Mouse (Mus musculus) liver, embryonic 16.5 days (tissue): ENCODE measurements around the gene Polk. TPM values are rescaled to one million over a fixed set of nuclear protein-coding genes. Genes with fewer than 3 reads are reported as not detected.
A peak's percentile ranks its signal among the peaks of the same experiment; 100 is the strongest.

ENCODE experiments used
- ATAC-seq: fragments of 200-750 bp; cut with Nextera tagmentation; 2 replicates; pipeline ENCODE4 v1.8.0; 2017; ENCODE audit warnings: low read depth, mild to moderate bottlenecking, moderate number of reproducible peaks, moderate library complexity
- H3K27ac ChIP-seq: fragments of 300-500 bp; sonication (generic); 2 replicates; pipeline ENCODE4 v1.5.1; 2014; ENCODE audit warnings: mild to moderate bottlenecking, low read length
- H3K27me3 ChIP-seq: fragments of 300-500 bp; sonication (generic); 2 replicates; pipeline ENCODE4 v1.6.1; 2014; ENCODE audit warnings: low read depth, low read length, mixed read lengths; ENCODE audit not compliant: control insufficient read depth, insufficient read depth
- H3K36me3 ChIP-seq: fragments of 300-500 bp; sonication (generic); 2 replicates; pipeline ENCODE4 v1.6.1; 2014; ENCODE audit warnings: mild to moderate bottlenecking; ENCODE audit not compliant: control insufficient read depth, insufficient read depth
- H3K4me1 ChIP-seq: fragments of 300-500 bp; sonication (generic); 2 replicates; pipeline ENCODE4 v1.6.1; 2014; ENCODE audit warnings: low read depth, low read length, mixed read lengths; ENCODE audit not compliant: control insufficient read depth
- H3K4me2 ChIP-seq: fragments of 300-500 bp; sonication (generic); 2 replicates; pipeline ENCODE4 v1.6.1; 2014; ENCODE audit warnings: low read depth, low read length, mixed read lengths
- H3K4me3 ChIP-seq: fragments of 300-500 bp; sonication (generic); 2 replicates; pipeline ENCODE4 v1.5.1; 2014; ENCODE audit warnings: low read depth, mild to moderate bottlenecking, low read length
- H3K9ac ChIP-seq: fragments of 300-500 bp; sonication (generic); 2 replicates; pipeline ENCODE4 v1.6.1; 2014; ENCODE audit warnings: low read depth, low read length
- H3K9me3 ChIP-seq: fragments of 300-500 bp; sonication (generic); replicated peaks from 2 replicates; pipeline ENCODE4 v1.6.1; 2016; ENCODE audit warnings: low read length; ENCODE audit not compliant: control insufficient read depth
- WGBS: fragments of 180-500 bp; shearing (Covaris S2); extraction: QIAGEN DNeasy Blood & Tissue Kit; methylation state at CpG from one replicate; pipeline ENCODE4 v1.1.7; 2014; ENCODE audit not compliant: insufficient replicate concordance; 5-methylcytosine and 5-hydroxymethylcytosine counted together
- polyA plus RNA-seq: library from polyadenylated mRNA; unstranded; fragments of >200 nt; fragmentation: Nextera tagmentation; extraction: Ambion mirVana; gene quantifications from 2 replicates; pipeline ENCODE4 v1.2.1, GENCODE M21; 2015

Gene Polk
- polyA plus RNA-seq, 1 experiment from 2014 or later: 3.8 TPM

DNA sequence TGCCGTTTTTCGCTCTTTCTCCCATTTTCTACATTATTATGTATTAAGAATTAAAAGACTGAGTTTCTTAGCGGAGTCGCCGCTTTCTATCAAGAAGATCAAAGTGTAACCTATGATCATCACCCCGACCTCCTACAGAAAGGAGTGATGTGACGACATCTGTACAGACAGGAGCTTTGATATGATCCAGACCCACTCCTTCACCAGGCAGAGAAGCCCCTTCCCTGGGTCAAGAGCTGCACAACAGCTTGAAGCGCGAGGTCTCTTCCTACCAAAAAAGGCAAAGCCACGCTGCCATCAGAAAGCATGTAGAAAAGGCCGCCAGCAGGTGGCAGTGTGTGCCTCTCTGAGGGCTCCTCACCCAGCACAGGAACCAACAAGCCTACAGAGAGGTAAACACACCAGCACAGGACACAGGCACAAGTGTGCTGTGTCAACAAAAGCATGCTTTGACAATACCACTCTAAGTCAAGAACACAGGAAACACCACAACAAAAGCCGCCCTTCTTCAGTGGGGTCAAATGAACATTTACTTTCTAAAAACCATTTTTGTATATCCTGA is 110.7 kb downstream of the Polk start:
- ATAC-seq: peak; percentile 77
- Histone ChIP-seq H3K27ac (no peak overlapping the region), H3K9ac (no peak overlapping the region), H3K36me3 (no peaks in the 10 kb centered on the region), H3K4me1 (peaks cover 8% of the 10 kb centered on the region; the same call in 1 of the 2 replicates), H3K9me3 (no peaks in the 10 kb centered on the region), H3K27me3 (no peaks in the 10 kb centered on the region), H3K4me2 (no peak overlapping the region), H3K4me3 (no peak overlapping the region)
- 29% methylated on average over 12 of the region's 12 CpGs for WGBS

Other genes with a start within 250 kb of the Polk start
- gene Poc5, start 154.3 kb downstream of the Polk start, polyA plus RNA-seq: 5.4 and 5.9 TPM in 2 replicates
- gene Ankdd1b, start 71.4 kb downstream of the Polk start, polyA plus RNA-seq: not detected in 2 replicates
- not detected in 2 replicates for gene Gm17622, start 51.8 kb downstream of the Polk start, polyA plus RNA-seq
- gene Col4a3bp, start within 50 bp of the Polk start, polyA plus RNA-seq: 5.2 and 5.5 TPM in 2 replicates
- 98.2 and 101 TPM in 2 replicates for gene Hmgcr, start 128.4 kb upstream of the Polk start, polyA plus RNA-seq
- gene Ankrd31, start 205.7 kb upstream of the Polk start, polyA plus RNA-seq: 0.02 TPM in 2 replicates